Mouse (Mus musculus) testis, adult 2 months (tissue): ENCODE results near the gene Spag9.

ENCODE experiments used
- CTCF ChIP-seq: fragments of 200-500 bp; IDR thresholded peaks from 2 replicates; pipeline ENCODE4 v1.5.1; 2012; ENCODE audit warnings: low read depth, mild to moderate bottlenecking, inconsistent platforms, low read length, moderate library complexity; ENCODE audit not compliant: control insufficient read depth, insufficient read depth, insufficient replicate concordance
- POLR2A ChIP-seq: fragments of 200-500 bp; IDR thresholded peaks from 2 replicates; pipeline ENCODE4 v1.6.1; 2012; ENCODE audit warnings: low read depth, mild to moderate bottlenecking, inconsistent platforms, low read length, moderate library complexity; ENCODE audit not compliant: control insufficient read depth

- TF ChIP-seq CTCF (no peak), POLR2A (no peak)
These were observed 151.0 kb downstream of the Spag9 start for GRCm38 (mm10) chr11:94146733-94147485.
